Mouse (Mus musculus) megakaryocyte, embryonic 14.5 days (primary cell): ENCODE measurements around the gene Fras1.

ENCODE experiments used
- FLI1 ChIP-seq: IDR thresholded peaks from 2 replicates; pipeline ENCODE4 v1.6.1; 2012; ENCODE audit warnings: low read length, inconsistent platforms, mixed read lengths
- GATA1 ChIP-seq: IDR thresholded peaks from 3 replicates; pipeline ENCODE4 v1.6.1; 2012; ENCODE audit warnings: mixed read lengths, low read length, inconsistent platforms, borderline replicate concordance

- TF ChIP-seq GATA1, result no peak
- no peak for TF ChIP-seq FLI1
These were observed 105.2 kb downstream of the Fras1 start for GRCm38 (mm10) chr5:96479003-96479402.
